Mouse (Mus musculus) spleen, postnatal 36 days (tissue): ENCODE results near the gene Ssbp4.

Source experiments
- DNase-seq, 2 experiments: peaks; one replicate each; pipeline ENCODE4 v3.0.0; 2022; ENCODE audit warnings: low spot score in 2 of 2, mixed read lengths in 1 of 2

The Ssbp4 gene

DNA sequence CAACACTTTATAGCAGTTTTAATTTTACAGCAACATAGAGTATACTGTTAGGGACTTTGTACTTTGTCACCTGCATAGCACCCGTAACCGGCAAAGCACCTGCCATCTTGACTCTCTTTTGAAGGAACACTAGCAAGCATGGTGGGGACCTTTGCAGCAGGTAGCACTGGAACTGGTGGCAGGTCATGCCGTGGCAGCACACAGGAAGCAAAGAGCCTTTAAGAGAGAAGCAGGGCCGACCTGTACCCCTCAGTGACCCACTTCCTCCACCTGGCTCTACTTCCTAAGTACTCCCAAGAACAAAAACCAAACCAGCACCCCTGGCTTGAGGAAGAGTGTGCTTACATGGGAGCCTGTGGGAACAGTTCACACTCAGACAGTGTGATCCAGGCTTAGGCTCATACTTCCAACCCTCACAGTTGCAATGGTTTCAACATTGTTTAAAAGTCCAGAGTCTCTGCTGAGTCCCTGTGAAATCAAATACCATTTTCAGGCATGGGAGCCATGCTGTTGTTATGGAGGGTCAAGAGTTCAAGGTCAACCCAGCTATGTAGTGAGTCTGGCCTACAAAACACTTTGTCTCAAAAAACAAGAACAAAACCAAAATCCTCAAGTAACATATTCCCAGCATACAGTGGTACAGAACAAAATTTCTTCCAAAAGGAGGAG is 53.5 kb downstream of the Ssbp4 start:
- DNase-seq: no peak

DNA sequence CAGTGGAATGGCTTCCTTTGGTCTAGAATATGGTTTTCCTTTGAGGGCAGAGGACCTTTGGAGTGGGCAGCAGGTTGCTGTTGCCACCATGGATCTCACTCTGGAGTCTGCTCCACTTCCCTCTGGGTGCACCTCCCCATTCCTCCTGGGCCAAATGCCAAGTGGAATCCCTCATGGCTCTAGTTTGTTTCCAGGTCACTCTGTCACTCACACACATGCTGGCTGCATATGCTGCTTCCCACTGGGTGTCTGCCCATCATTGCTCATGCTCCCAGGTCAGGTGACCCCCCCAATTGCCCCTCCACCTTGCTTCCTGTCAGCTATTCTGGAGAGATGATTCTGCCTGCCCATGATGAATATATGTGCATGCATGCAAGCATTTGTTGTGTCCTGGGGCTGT is 54.9 kb downstream of the Ssbp4 start:
- no peak for DNase-seq

GRCm38 (mm10) chr8:70552836-70553235 is 55.8 kb downstream of the Ssbp4 start:
- DNase-seq: no peak

DNA sequence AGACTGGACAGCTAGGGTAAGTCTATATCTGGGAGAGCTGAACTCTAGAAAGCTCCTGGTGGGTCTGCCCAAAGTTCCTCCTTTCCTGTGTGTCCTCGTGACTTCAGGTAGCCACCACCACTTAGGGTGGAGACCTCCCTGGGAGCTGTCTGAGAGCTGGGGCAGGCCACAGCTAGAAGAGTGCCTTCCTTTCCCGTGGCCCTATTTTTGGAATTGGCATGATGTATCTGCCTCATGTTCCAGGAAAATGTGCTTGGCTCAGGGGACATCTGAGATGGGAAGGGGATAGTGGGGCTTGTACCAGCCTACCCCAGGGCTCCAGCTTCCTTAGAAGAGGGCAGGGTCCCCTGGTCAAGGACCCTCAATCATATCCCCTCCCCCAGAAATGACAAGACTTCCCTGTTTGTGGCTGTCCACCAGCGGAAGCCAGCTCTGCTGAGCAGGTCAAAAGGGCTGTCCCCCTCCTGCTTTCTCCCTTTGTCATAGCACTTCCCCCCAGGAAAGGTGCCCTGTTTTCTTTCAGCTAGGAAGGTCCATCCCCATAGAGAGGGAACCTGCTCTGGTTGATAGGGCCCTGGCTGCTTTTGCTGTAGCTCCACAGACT is 57.0 kb downstream of the Ssbp4 start:
- no peak for DNase-seq

DNA sequence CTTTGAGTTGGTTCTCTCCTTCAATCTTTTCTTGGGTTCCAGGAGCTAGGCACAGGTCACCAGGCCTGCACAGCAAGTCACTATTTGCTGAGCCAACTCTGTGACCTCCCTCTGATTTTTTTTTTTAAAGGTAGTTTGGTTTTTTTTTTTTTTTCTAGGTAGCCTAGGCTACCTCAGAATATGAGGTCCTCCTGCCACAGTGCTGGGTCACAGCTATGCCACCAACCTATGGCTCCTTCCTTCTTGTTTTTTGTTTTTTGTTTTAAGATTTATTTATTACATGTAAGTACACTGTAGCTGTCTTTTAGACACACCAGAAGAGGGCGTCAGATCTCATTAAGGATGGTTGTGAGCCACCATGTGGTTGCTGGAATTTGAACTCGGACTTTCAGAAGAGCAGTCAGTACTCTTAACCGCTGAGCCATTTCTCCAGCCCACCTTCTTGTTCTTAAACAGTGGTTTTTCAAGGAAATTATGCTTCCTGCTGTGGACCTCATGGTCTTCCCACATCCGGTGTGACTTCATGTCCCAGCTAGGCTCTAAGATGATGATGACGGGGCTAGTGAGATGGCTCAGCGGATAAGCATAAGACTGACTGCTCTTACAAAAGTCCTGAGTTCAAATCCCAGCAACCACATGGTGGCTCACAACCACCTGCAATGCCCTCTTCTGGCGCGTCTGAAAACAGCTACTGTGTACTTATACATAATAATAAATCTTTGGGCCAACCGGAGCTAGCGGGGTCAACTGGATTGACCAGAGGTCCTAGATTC is 59.1 kb downstream of the Ssbp4 start:
- DNase-seq: no peak

- no peak for DNase-seq
Observed at GRCm38 (mm10) chr8:70547762-70548161, 60.9 kb downstream of the Ssbp4 start.
